Mouse (Mus musculus): ENCODE measurements at regions not wholly inside any gene's neighbourhood (a gene's known extent, or its start where the extent isn't known, plus 50 kb on each side); places are given as distances from the start of the nearest gene placed in this dataset.

DNA sequence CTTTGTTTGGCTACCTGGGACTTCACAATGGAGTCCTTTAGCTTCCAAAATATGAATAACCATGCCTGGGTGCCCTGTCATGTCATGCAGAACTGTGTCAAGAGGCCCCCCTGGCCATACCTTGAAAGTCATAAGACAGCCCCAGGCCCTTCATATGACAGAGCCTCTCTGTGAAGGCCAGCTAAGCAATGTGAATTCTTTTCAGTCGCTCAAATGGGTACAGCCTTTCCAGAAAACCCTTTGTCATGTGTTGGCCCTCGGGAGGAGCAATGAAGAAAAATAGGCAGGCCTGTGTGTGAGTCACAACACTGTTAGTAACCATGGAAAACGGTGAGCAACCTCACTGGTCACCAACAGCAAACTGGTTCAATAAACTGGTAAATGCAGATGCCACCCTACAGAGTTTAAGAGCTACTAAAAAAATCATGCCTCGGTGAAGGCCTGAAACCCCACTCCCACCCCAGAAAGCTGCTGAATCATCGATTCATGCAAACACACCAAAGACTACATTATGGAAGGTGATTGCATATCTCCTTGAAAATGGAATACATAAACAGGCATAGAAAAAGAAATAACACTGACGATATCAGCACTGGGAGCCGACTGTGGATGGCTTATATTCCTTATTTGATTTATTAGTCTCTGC is 57.9 kb downstream of the Ppp1r3c start:
- TF ChIP-seq EP300 (IDR thresholded peaks at IDR 0.05; ENCODE audit: low read depth) (no peak), CTCF (IDR thresholded peaks at IDR 0.05; ENCODE audit: low read depth) (no peak)
